Mouse (Mus musculus) liver, embryonic 14.5 days (tissue): ENCODE measurements around the gene Aldh1b1.

Experiments used
- CTCF ChIP-seq: IDR thresholded peaks from 2 replicates; pipeline ENCODE4 v1.5.1; 2016; ENCODE audit warnings: antibody characterized with exemption, low read depth, control low read depth
- EP300 ChIP-seq: IDR thresholded peaks from 2 replicates; pipeline ENCODE4 v1.6.1; 2016; ENCODE audit warnings: antibody characterized with exemption, low read depth

- TF ChIP-seq EP300 (no peak), CTCF (no peak)
Observed at GRCm38 (mm10) chr4:45759411-45759810, 39.4 kb upstream of the Aldh1b1 start.
